ENCODE assay signal across 7 mouse cellular contexts in genomic region chr16:50736151-50737047, GRCm38 (mm10).
DNase-seq lines count a peak whose midpoint lies in the region; ATAC-seq lines count a peak whose summit lies in the region.

No protein-coding gene starts in this region.

- 0 out of 2 replicates have a peak, but pooled peaks cover 7% of the 10 kb centered on the region for H3K4me1 ChIP-seq in intestine, embryonic 16.5 days (ENCODE audit: control insufficient read depth, insufficient read depth, low read length)
- no peaks in the 10 kb centered on the region; the same call in 1 of the 2 replicates for H3K4me1 ChIP-seq in midbrain, embryonic 11.5 days (ENCODE audit: control insufficient read depth, insufficient read depth, low read length)

- ATAC-seq in intestine, embryonic 16.5 days, result peak; percentile 83
- peak; percentile 86 for ATAC-seq in midbrain, embryonic 11.5 days (ENCODE audit: low FRiP score)

- peak overlapping the region; percentile 65 for H3K9ac ChIP-seq in intestine, embryonic 16.5 days (ENCODE audit: low read depth, low read length)
- peak overlapping the region; percentile 17; the same call in 1 of the 2 replicates for H3K9ac ChIP-seq in midbrain, embryonic 11.5 days (ENCODE audit: low read length)

- DNase-seq in adrenal gland, adult 8-10 months, result peak; percentile 85
- DNase-seq in embryo, embryonic 9.5 days (ENCODE audit: extremely low spot score), result peak; percentile 90
- DNase-seq in gastrocnemius, postnatal 4 days (ENCODE audit: low spot score in 2 of 2), result peak; percentile 82 to 88
- peak; percentile 83 to 89 for DNase-seq in left cerebral cortex, postnatal 36 days (ENCODE audit: low spot score in 2 of 2)
- DNase-seq in midbrain, embryonic 11.5 days (ENCODE audit: low spot score, missing footprints), result peak; percentile 98
- DNase-seq in skeletal muscle tissue, adult 2 months (ENCODE audit: low read depth, low spot score), result peak; percentile 90

- no peaks in the 10 kb centered on the region for H3K27me3 ChIP-seq in intestine, embryonic 16.5 days (replicated peaks; ENCODE audit: control insufficient read depth, insufficient read depth, low read length)
- H3K27me3 ChIP-seq in midbrain, embryonic 11.5 days (ENCODE audit: control insufficient read depth, insufficient read depth, low read length), result no peaks in the 10 kb centered on the region

- no peaks in the 10 kb centered on the region for H3K9me3 ChIP-seq in intestine, embryonic 16.5 days (ENCODE audit: control insufficient read depth, low read length)
- H3K9me3 ChIP-seq in midbrain, embryonic 11.5 days (ENCODE audit: control insufficient read depth, low read length), result no peaks in the 10 kb centered on the region

- WGBS in intestine, embryonic 16.5 days, result 8% methylated on average over 21 of the region's 21 CpGs
- 11% methylated on average over 21 of the region's 21 CpGs for WGBS in midbrain, embryonic 11.5 days

- intact Hi-C loops in left cerebral cortex, postnatal 36 days (cut with DNase I), result loop anchor here (2.0 to 5.0 kb wide), 3 partner anchors 206 to 482 kb away; partner anchors contain the start of gene Bbx

- H3K4me3 ChIP-seq in intestine, embryonic 16.5 days (ENCODE audit: low read length), result peak overlapping the region; percentile 51
- peak overlapping the region; percentile 25 for H3K4me3 ChIP-seq in midbrain, embryonic 11.5 days (ENCODE audit: low read depth, low read length)

- 0 out of 2 replicates have a peak overlapping the region, but pooled peaks have one; percentile 19 for H3K27ac ChIP-seq in intestine, embryonic 16.5 days (ENCODE audit: low read length)
- H3K27ac ChIP-seq in midbrain, embryonic 11.5 days (ENCODE audit: low read depth, low read length), result no peak overlapping the region

- no peaks in the 10 kb centered on the region for H3K36me3 ChIP-seq in intestine, embryonic 16.5 days (ENCODE audit: control insufficient read depth, insufficient read depth, low read length)
- H3K36me3 ChIP-seq in midbrain, embryonic 11.5 days (ENCODE audit: control insufficient read depth, insufficient read depth, low read length), result no peaks in the 10 kb centered on the region

- H3K4me2 ChIP-seq in intestine, embryonic 16.5 days (ENCODE audit: low read depth, low read length), result peak overlapping the region; percentile 87
- peak overlapping the region; percentile 53 for H3K4me2 ChIP-seq in midbrain, embryonic 11.5 days
